Mouse (Mus musculus): Measurements from ENCODE around the gene Cd300ld3.
"Not testable (repeated sequence)": the region's sequence is repeated elsewhere in the genome, so short reads cannot be mapped to it uniquely, and the experiment has no call there.

Cd300ld3 gene

GRCm38 (mm10) chr11:115052206-115052605 lies 4.0 kb upstream of the Cd300ld3 start:
- DNase-seq: no peak

DNA sequence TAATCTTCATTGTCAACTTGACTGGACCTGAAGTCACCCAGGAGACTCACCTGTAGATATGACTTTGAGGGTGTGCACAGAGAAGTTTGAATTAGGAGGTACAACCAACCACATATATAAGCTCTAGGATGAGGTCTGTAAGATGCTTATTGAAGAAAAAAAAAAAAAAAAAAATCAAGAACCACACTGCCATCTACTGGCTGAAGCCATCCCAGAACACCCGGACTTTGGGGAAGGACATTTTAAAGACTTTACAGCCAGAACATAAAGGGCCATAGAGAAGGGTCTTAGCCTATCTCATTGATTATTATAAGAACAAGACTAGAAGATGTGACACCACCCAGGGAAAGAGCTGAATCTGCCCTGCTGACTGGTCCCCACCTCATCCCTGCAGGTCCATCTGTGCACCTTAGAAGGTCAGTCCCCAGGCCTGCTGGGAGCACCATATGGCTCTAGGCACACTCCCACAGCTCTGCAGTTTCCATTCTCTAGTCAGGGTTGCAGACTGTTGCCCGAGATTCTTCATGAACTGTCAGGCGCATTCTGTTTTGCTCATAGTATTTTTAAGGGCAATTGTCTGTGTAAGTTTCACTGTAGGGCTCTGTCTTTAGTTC lies 1.2 kb upstream of the Cd300ld3 start:
- no peak for DNase-seq

- not testable (repeated sequence) for DNase-seq
Measured at GRCm38 (mm10) chr11:115037669-115038068, 10.5 kb downstream of the Cd300ld3 start, which contains the start of gene Cd300ld5. Gene Cd300ld5 (minus strand): TSS chr11:115037769.

- DNase-seq: not testable (repeated sequence)
Measured at GRCm38 (mm10) chr11:115026912-115027311, 21.3 kb downstream of the Cd300ld3 start, which contains the start of gene Cd300ld4. Gene Cd300ld4 (minus strand): TSS chr11:115027012.

DNA sequence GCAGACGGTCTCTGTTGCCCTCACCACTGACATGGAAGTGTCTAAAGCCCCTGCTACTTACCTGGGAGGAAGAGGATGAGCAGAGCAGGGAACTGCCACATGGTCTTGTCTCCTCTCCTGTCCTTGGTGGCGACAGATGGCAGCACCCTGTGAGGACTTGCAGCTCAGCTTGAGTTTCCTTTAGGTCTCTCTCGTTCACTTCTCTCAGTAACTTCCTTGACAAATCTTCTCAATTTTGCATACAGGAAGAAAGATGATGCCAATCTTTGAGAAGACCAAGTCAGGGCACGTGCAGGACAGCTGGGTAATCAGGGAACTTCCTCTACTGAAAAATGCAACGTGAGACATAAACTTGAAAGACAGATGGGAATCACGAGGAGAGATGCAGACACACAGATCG lies 32.1 kb downstream of the Cd300ld3 start, which contains the start of gene Cd300ld2:
Gene Cd300ld2, minus strand, starts transcription at position 101 of the 400 bp plus-strand sequence.
- DNase-seq: not testable (repeated sequence)

- DNase-seq: peak in 1 of 2 experiments; percentile 7
Measured at GRCm38 (mm10) chr11:115004070-115004469, 44.1 kb downstream of the Cd300ld3 start.

DNA sequence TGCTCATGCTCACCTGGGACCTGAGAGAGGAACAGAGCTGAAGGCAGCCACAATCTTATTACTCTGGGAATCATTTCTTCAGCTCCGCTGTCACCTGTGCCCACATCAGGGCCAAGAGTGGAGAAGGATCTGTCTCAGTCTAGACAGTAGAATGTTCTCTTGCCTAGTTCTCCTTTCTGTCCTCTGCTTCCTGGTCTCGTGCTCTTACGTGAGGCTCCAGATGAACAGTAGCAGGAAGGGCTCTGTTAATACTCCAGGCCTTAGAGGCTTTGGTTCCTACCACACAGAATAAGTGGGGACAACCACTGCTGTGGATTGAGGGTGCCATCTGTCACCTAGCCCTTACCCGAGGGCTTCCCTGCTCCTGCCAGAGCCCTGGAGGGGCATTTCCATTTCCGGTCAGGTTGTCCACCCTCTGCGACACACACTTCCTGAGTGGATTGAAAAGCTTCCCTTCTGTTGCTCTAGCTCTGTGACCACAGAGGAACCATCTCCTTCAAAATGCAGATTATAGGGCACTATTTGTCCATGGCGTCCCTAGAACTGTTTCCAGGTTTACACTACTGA lies 46.7 kb downstream of the Cd300ld3 start, which contains the start of gene Cd300c2:
Gene Cd300c2, minus strand, starts transcription at position 407 of the 567 bp plus-strand sequence.
- DNase-seq: no peak

All from spleen, adult 18-20 months (tissue).